Mouse (Mus musculus) mesoderm, embryonic 11.5 days (tissue): ENCODE results near the gene Zfp871.
"Not testable (repeated sequence)": the region's sequence is repeated elsewhere in the genome, so short reads cannot be mapped to it uniquely, and the experiment has no call there.

Experiments
- DNase-seq: peaks from one replicate; pipeline ENCODE4 v3.0.0-alpha.2; 2012; ENCODE audit warnings: low read depth, low spot score

Zfp871 gene

GRCm38 (mm10) chr17:32738406-32738805 lies 49.7 kb downstream of the Zfp871 start:
- DNase-seq: no peak

- DNase-seq: no peak
Measured at GRCm38 (mm10) chr17:32729029-32729428, 59.1 kb downstream of the Zfp871 start.

- not testable (repeated sequence) for DNase-seq
Measured at GRCm38 (mm10) chr17:32726360-32726759, 61.7 kb downstream of the Zfp871 start.

DNA sequence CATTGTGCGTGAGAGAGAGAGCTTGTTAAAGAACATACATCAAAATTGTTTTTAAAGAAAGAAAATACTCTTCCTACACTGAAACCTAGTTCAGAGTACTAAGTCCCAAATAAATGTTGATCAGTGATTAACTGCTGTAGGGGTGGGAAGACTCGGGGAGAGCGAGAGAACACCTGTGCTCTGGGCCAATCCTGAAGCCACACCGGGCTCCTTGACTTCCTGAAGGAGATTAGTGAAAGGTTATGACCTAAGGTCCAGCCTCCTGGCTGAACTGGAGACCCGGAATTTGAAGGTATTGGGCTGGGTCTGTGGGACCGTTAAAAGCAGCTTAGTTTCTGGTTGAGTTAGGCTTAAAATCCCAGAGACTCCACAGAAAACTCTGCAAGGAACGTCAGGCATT lies 65.3 kb downstream of the Zfp871 start:
- DNase-seq: no peak

DNA sequence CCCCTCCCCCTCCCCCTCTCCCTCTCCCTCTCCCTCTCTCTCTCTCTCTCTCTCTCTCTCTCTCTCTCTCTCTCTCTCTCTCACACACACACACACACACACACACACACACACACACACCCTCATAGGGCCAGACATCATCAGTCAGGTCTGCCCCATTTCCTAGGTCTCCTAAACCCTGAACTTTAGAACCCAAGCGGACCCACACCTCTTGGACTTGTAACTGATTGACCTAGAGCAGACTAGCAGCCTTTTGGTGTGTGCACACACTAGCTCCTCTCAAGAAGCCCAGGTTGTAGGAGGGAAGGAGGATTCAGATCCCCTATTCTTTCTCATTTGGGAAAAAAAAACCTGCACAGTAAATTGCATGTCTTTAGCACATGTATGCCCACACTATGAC lies 65.9 kb downstream of the Zfp871 start:
- not testable (repeated sequence) for DNase-seq
